Mouse (Mus musculus): Measurements from ENCODE around the gene Ube2s. TPM values are rescaled to one million over a fixed set of nuclear protein-coding genes. Genes with fewer than 3 reads are reported as not detected.

Gene Ube2s
- polyA plus RNA-seq, 1 experiment: 210 TPM

DNA sequence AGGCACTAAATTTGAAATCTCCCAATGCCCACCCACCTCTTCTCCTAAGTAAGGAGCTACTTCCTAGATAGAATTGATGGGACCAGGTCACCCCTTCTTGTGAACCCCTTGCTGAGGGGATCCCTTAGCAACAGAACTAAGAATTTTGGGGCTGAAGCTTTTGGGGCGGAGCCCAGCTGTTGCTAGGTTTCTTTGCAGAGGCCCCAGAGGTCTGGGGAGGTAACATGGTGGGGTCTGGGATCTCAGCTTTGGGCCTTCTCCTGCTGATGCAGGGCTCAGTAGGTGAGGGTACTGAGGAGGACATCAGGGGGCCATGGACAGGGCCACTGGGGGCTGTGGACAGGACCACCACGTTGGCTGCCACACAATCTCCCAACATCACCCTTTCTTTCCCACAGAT, 29.6 kb downstream of the Ube2s start, which contains the start of the genes Il11 and Tmem190:
Gene Il11 (minus strand): TSS at position 101 of the 400 bp plus-strand sequence.
Gene Tmem190 (plus strand): TSS at position 179 of the 400 bp plus-strand sequence.
- 79% methylated on average over 2 of the region's 2 CpGs for WGBS
- Histone ChIP-seq H3K4me1 (ENCODE audit: control insufficient read depth, insufficient read depth, low read length) (no peaks in the 10 kb centered on the region), H3K4me3 (replicated peaks; ENCODE audit: extremely low read depth, low read depth, low read length) (no peak within 1 kb of the TSS)
- no peak for TF ChIP-seq CTCF (IDR thresholded peaks at IDR 0.05; ENCODE audit: insufficient read depth, low read length)
- TF ChIP-seq POLR2A (IDR thresholded peaks at IDR 0.05; ENCODE audit: borderline replicate concordance, extremely low read depth, low read depth, low read length): no peak
- DNase-seq: no peak

DNA sequence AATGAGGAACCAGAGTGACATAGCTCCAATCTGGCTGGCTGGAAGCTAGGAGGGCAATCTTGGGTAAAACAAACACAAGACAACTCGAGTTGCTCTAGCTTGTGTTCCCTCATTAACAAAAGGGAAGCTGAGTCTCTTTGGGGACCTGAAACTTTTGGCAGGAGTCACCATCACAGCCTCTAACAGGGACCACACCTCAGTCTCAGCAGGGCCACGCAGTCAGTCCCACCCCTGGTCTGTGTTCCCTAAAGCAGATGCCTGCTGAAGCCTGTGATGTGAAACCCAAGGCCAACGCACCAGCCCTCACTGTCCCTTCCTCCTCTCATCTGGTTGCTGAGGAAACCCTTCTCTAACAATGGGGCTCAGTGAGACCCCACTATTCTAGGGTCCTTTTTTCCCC, 30.3 kb downstream of the Ube2s start:
- WGBS: 39% methylated on average over 3 of the region's 3 CpGs
- Histone ChIP-seq H3K4me3 (replicated peaks; ENCODE audit: extremely low read depth, low read depth, low read length) (no peak overlapping the region), H3K4me1 (ENCODE audit: control insufficient read depth, insufficient read depth, low read length) (no peaks in the 10 kb centered on the region)
- no peak for DNase-seq
- TF ChIP-seq CTCF (IDR thresholded peaks at IDR 0.05; ENCODE audit: insufficient read depth, low read length): no peak
- no peak for TF ChIP-seq POLR2A (IDR thresholded peaks at IDR 0.05; ENCODE audit: borderline replicate concordance, extremely low read depth, low read depth, low read length)

DNA sequence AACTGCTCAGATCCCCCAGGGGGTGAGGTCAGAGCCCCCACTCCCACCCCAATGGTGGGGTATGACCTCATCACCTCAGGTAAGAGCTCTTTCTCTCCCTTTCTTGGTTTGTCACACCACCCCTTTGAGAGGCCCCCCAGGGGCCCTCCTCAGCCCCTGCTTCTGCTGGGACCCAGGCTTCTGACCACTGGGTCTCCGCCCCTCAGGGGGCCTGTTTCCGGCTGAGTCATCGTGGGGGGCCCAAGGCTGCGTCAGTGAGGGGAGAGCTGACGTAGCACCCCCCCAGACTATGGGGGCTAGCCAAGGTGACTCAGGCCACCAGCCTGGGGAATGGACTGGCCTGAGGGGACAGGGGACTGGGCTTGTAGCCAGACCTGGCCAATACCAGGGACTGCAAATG, 32.5 kb downstream of the Ube2s start:
- Histone ChIP-seq H3K4me1 (ENCODE audit: control insufficient read depth, insufficient read depth, low read length) (no peaks in the 10 kb centered on the region), H3K4me3 (replicated peaks; ENCODE audit: extremely low read depth, low read depth, low read length) (no peak overlapping the region)
- 24% methylated on average over 5 of the region's 5 CpGs for WGBS

DNA sequence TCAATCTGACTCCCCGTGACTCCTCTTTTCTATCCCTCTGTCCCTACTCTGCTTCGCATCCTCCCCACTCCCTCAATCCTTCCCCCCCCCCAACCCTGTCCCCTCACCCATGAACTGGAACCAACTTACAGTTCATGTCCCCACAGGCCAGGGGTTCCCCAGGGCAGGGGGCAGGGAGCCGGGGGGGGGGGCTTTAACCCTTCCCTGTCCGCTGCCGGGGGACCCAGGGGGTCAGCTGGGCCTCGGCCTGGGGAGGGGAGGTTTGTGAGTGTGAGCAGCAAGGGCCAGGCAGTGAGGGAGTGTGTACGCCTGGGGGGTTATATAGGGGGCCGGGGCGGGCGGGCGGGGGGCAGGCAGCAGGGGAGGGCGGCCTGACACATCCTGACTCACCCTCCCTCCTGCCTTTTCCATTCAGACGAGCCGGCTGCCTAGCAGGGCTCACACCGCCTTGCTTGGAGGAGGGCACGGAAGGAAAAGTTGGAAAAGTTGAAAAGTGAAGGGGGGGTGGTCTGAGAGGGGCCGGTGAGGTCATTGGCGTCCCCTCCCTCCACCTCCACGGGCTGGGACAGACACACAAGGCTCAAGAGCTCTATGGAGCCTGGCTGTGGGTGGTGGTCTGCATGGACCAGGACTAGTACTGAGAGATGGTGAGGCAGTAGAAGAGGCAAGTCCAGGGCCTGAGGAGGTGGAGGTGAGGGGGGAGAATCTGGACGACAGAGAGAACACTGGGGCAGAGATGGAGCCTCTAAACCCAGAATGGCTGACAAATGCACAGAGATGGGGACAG, 34.3 kb downstream of the Ube2s start:
- TF ChIP-seq POLR2A (IDR thresholded peaks at IDR 0.05; ENCODE audit: borderline replicate concordance, extremely low read depth, low read depth, low read length) (no peak), CTCF (IDR thresholded peaks at IDR 0.05; ENCODE audit: insufficient read depth, low read length) (no peak)
- 13% methylated on average over 14 of the region's 20 CpGs for WGBS
- Histone ChIP-seq H3K4me3 (replicated peaks; ENCODE audit: extremely low read depth, low read depth, low read length) (no peak overlapping the region), H3K4me1 (ENCODE audit: control insufficient read depth, insufficient read depth, low read length) (no peaks in the 10 kb centered on the region)
- DNase-seq: no peak

More for the DNA sequence above, 32.5 kb downstream of the Ube2s start:
- TF ChIP-seq POLR2A (IDR thresholded peaks at IDR 0.05; ENCODE audit: borderline replicate concordance, extremely low read depth, low read depth, low read length) (no peak), CTCF (IDR thresholded peaks at IDR 0.05; ENCODE audit: insufficient read depth, low read length) (no peak)
- DNase-seq: no peak

DNA sequence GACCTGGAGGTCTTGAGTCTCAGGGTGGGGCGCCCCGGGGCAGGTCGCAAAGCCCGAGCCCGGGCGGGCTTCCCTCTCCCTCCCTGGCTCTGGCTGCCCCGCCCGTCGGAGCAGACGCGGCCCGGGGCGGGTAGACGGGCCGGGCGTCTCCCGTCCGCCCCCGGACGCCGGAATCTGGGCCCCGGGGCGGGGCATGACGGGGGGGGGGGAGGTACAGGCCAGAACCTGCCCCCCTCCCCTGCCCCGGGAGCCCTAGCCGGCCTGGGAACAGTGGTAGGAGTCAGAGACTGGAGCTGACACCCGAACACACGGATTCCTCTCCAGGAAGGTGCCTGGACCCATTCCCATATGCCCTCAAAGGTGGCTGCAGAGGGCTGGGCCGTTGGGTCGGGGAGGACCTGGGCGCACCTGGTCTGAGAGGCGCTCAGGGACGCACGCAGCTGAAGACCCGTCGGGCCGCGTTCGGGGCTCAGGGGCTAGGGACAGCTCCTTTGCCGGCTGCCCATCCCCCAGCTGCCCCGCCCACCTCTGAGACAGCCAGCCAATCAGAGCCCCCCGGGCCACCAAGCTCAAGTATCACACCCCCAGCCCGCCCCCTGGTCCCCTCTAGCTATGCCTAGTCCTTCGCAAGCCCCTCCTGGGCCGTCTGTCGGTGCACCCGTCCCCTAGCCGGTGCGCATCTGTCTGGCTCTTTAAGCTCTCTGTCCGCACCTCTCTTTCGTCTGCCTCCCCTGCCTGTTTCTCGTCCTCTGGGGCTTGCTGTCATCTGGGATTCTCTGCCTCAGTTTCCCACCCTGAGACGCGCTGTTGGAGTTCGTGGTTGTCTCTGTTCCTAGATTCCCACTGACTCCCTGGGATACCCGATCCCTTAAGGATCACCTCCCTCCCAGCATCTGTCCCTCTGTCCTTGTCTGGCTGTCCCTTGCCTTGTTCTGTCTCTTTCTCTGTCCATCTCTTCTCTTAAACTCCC, 35.2 kb downstream of the Ube2s start:
- peak; percentile 50 for DNase-seq
- Histone ChIP-seq H3K4me3 (replicated peaks; ENCODE audit: extremely low read depth, low read depth, low read length) (peak overlapping the region; percentile 53), H3K4me1 (ENCODE audit: control insufficient read depth, insufficient read depth, low read length) (no peaks in the 10 kb centered on the region)
- TF ChIP-seq CTCF (IDR thresholded peaks at IDR 0.05; ENCODE audit: insufficient read depth, low read length): no peak
- TF ChIP-seq POLR2A (IDR thresholded peaks at IDR 0.05; ENCODE audit: borderline replicate concordance, extremely low read depth, low read depth, low read length): no peak
- WGBS: 2% methylated on average over 47 of the region's 56 CpGs

DNA sequence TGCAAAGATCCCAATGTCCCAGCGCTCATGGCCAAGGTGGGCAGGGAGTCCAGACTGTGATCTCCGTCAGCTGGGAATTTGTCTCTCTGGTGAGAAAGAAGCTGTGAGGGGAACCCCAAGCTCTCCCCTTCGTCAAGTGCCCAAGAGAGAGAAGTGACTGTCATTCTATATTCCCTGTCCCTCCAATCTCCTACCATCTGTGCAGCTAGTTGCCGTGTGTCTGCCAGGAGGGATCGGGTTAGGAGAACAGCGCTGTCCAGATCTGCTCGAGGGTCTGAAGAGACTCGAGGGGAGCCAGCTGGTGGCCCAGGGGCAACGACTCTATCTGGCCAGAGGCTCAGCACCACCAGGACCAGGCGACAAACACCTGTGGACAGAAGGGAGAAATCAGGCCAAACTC, 36.3 kb downstream of the Ube2s start:
- WGBS: 52% methylated on average over 10 of the region's 10 CpGs
- Histone ChIP-seq H3K4me1 (ENCODE audit: control insufficient read depth, insufficient read depth, low read length) (no peaks in the 10 kb centered on the region), H3K4me3 (replicated peaks; ENCODE audit: extremely low read depth, low read depth, low read length) (no peak overlapping the region)
- TF ChIP-seq POLR2A (IDR thresholded peaks at IDR 0.05; ENCODE audit: borderline replicate concordance, extremely low read depth, low read depth, low read length) (no peak), CTCF (IDR thresholded peaks at IDR 0.05; ENCODE audit: insufficient read depth, low read length) (no peak)
- DNase-seq: no peak

DNA sequence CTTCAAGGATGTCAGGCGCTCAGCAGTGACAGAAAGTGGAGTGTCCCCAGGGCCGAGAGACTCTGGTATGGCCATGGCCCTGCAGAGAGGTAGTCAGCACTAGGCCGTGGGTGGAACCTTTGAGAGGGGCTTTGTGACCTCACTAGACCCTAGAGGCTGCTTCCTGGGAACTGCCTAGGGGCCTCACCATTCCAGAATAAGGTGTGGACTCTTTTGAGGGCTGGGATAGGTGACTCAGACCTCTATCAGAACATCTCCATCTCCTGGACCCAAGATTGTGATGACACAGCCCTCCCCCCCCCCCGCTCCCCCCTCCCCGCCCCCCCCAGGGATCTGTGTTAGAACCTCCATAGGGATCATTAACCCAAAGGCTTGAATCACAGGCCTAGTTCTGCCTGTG, 41.2 kb downstream of the Ube2s start, which contains the start of gene Fam71e2:
Gene Fam71e2 (minus strand): TSS at position 101 of the 400 bp plus-strand sequence.
- Histone ChIP-seq H3K4me1 (ENCODE audit: control insufficient read depth, insufficient read depth, low read length) (no peaks in the 10 kb centered on the region), H3K4me3 (replicated peaks; ENCODE audit: extremely low read depth, low read depth, low read length) (no peak within 1 kb of the TSS)
- TF ChIP-seq POLR2A (IDR thresholded peaks at IDR 0.05; ENCODE audit: borderline replicate concordance, extremely low read depth, low read depth, low read length) (no peak), CTCF (IDR thresholded peaks at IDR 0.05; ENCODE audit: insufficient read depth, low read length) (no peak)
- DNase-seq: no peak
- WGBS: 79% methylated on average over 5 of the region's 5 CpGs

DNA sequence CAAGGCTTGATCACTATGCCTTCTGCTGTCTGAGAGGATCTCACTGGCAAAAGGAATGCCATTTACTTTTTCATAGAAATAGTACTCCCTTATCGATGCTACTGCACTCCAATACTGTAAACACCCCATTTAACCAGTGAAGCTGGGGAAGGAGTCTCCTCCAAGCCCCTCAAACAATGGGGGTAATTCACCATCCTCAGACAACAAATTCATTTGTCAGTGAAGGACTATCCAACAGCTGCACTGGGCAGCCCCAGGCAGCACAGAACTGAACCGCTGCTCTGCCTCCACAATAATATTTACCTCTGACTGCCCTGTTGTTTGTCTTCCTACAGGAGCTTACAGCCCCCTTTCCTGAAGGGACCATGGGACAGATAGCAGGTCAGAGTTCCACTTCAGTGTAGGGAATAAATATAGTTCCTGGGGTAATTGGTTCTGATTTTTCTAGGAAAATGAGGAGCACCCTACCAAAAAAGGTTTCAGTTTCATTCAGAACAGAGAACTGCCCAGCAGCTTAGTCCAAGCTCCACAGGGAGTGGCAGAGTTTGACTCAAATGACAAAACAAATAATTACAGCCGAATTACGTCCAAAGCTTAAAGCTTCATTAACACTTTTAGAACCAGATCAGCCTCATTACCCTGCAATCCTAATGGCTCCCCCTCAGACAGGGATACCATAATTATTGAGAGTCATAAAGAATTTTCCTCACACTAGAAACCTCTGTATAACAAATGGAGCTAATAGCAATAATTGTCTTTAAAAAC, 47.3 kb downstream of the Ube2s start:
- Histone ChIP-seq H3K4me1 (ENCODE audit: control insufficient read depth, insufficient read depth, low read length) (no peaks in the 10 kb centered on the region), H3K4me3 (replicated peaks; ENCODE audit: extremely low read depth, low read depth, low read length) (peak overlapping the region; percentile 38)
- no peak for DNase-seq
- TF ChIP-seq CTCF (IDR thresholded peaks at IDR 0.05; ENCODE audit: insufficient read depth, low read length): no peak
- no peak for TF ChIP-seq POLR2A (IDR thresholded peaks at IDR 0.05; ENCODE audit: borderline replicate concordance, extremely low read depth, low read depth, low read length)
- 21% methylated on average over 4 of the region's 4 CpGs for WGBS

DNA sequence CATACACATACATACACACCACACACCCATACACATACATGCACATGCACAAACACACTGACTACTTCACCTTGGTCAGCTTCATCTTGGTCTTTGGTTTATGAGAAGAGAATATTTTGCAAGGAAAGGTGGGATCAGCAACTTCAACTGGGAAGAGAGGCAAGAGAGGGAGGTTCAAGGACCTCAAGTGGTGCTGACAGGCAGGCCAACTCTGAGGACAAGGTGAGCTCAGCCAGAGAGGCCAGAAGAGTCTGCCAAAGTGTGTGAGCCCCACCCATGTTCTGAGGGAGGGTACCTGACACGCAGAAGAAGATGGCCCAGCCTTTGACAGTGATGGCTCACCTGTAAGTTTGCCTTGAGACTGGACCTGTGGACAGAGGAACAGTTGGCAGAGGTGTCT, 52.7 kb downstream of the Ube2s start:
- WGBS: 39% methylated on average over 1 of the region's 1 CpGs
- TF ChIP-seq CTCF (IDR thresholded peaks at IDR 0.05; ENCODE audit: insufficient read depth, low read length): no peak
- no peak for TF ChIP-seq POLR2A (IDR thresholded peaks at IDR 0.05; ENCODE audit: borderline replicate concordance, extremely low read depth, low read depth, low read length)
- no peak for DNase-seq
- no peak overlapping the region for H3K4me3 ChIP-seq (replicated peaks; ENCODE audit: extremely low read depth, low read depth, low read length)
- H3K4me1 ChIP-seq (ENCODE audit: control insufficient read depth, insufficient read depth, low read length): no peaks in the 10 kb centered on the region
